Mouse (Mus musculus) adrenal gland, adult 2 months (tissue): ENCODE data around the gene Ddah2. TPM values are rescaled to one million over a fixed set of nuclear protein-coding genes. Genes with fewer than 3 reads are reported as not detected.

Experiments used
- DNase-seq: peaks from one replicate; pipeline ENCODE4 v3.0.0; 2021
- polyA plus RNA-seq: library from polyadenylated mRNA; depleted of rRNA; stranded (reverse); fragments of >200 nt; gene quantifications from 2 replicates; pipeline ENCODE4 v1.2.3, GENCODE M21; 2012
- total RNA-seq, 2 experiments: library from RNA; stranded (reverse); gene quantifications; 2 replicates each; pipeline ENCODE4 v1.2.3; 2021

Gene Ddah2
- total and polyA plus RNA-seq, 3 experiments: 7.2 to 26.6 (median 25.9) TPM

GRCm38 (mm10) chr17:35077786-35078233 is 19.0 kb downstream of the Ddah2 start, which contains the start of gene Ly6g6d:
Gene Ly6g6d, minus strand, starts transcription at chr17:35078065.
- DNase-seq: no peak

GRCm38 (mm10) chr17:35079778-35080177 is 20.9 kb downstream of the Ddah2 start:
- DNase-seq: no peak

- no peak for DNase-seq
Observed at GRCm38 (mm10) chr17:35080248-35080647, 21.4 kb downstream of the Ddah2 start.

GRCm38 (mm10) chr17:35080710-35081109 is 21.9 kb downstream of the Ddah2 start:
- DNase-seq: no peak

- DNase-seq: no peak
Observed at GRCm38 (mm10) chr17:35082841-35083576, 24.2 kb downstream of the Ddah2 start.

- DNase-seq: no peak
Observed at GRCm38 (mm10) chr17:35083929-35084497, 25.2 kb downstream of the Ddah2 start.

- DNase-seq: no peak
Observed at GRCm38 (mm10) chr17:35085208-35085865, 26.5 kb downstream of the Ddah2 start, which contains the start of gene Ly6g6f. Gene Ly6g6f, minus strand, starts transcription at chr17:35085610.

GRCm38 (mm10) chr17:35088151-35088550 is 29.3 kb downstream of the Ddah2 start:
- no peak for DNase-seq

- peak; percentile 96 for DNase-seq
Observed at GRCm38 (mm10) chr17:35088825-35089644, 30.2 kb downstream of the Ddah2 start, which contains the start of gene Abhd16a. Gene Abhd16a, plus strand, starts transcription at chr17:35089263.

- DNase-seq: peak; percentile 40
Observed at GRCm38 (mm10) chr17:35090166-35090932, 31.5 kb downstream of the Ddah2 start.

GRCm38 (mm10) chr17:35092403-35093198 is 33.8 kb downstream of the Ddah2 start:
- no peak for DNase-seq

GRCm38 (mm10) chr17:35094475-35095365 is 35.9 kb downstream of the Ddah2 start:
- DNase-seq: no peak

GRCm38 (mm10) chr17:35096597-35096996 is 37.8 kb downstream of the Ddah2 start:
- DNase-seq: no peak

GRCm38 (mm10) chr17:35097164-35097655 is 38.4 kb downstream of the Ddah2 start:
- DNase-seq: no peak

GRCm38 (mm10) chr17:35100196-35100765 is 41.4 kb downstream of the Ddah2 start:
- no peak for DNase-seq

GRCm38 (mm10) chr17:35101161-35101560 is 42.3 kb downstream of the Ddah2 start:
- DNase-seq: peak; percentile 51

GRCm38 (mm10) chr17:35102299-35102698 is 43.5 kb downstream of the Ddah2 start:
- DNase-seq: no peak

GRCm38 (mm10) chr17:35103221-35103690 is 44.4 kb downstream of the Ddah2 start:
- DNase-seq: no peak
